Mouse (Mus musculus) frontal cortex, postnatal 25 days (tissue): ENCODE measurements around the gene Dock4.

ENCODE experiments used
- DNase-seq, 2 experiments: peaks; one replicate each; pipeline ENCODE4 v3.0.0; 2022; ENCODE audit warnings: low spot score in 2 of 2

The Dock4 gene

DNA sequence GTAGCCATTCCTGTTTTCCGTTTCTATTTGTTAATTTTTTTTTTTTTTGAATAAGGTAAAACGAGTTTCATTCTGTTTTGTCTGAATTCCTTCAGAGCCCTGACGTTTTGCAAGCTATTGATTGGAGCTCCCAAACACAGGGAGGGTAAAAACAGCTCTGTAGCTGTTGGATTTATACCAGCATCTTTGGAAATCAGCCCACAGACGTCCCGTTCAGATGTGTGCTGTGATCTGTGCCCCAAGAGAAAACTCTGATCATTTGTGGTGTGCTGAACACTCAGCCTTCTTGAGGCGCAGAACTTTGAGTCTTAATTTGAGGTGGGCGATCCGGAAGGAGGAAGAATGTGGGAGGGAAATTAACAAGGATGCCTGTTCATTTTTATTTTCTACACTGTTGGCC, 62.7 kb downstream of the Dock4 start:
- no peak for DNase-seq

DNA sequence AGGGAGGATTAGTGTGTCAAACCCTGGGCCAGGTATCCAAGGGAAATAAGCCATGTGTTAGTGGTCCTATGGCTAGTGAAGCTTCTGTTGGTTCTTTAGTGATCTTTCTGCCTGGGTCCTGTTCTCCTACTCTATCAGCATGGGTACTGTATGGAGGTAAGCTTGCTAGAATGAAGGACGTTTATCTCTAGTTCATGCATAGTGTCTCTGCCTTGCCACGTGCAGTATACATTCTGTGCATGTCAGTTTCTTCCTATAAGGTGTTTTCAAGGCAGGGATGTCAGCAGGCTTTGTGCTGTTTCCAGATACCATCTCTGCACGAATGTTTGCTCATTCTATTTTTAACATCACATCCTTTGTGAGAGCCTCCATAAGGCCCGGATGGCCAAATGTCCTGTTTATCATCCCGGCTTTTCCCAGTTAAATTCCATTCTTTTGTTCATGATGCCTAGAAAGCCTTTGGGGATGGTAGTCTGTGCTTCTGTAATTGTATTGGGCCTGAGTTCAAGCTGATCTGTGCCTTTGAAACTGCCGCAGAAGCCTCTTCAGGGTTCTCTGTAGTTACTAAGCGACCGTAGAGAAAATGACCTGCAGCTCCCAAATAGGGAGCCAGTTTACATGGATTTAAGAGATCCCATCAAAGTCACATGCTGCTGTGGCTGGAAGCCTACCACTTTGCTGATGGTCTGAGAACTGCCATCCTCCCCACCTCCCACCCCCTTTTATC, 66.1 kb downstream of the Dock4 start:
- DNase-seq: no peak

DNA sequence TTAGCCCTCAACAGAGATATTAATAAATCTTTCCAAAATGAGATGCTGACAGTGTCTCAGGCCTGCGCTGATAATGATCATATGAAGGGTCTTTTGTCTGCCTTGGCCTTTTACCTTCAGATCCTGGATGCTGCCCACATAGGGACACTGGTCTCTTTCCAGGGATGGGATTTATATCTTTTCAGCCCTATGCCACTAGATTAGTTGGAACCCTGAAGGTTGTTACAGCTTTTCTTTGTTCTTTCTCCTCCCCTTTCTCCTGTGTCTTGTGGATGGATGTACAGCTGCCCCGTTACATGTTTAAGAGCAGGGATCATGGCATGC, 66.6 kb downstream of the Dock4 start:
- no peak for DNase-seq

DNA sequence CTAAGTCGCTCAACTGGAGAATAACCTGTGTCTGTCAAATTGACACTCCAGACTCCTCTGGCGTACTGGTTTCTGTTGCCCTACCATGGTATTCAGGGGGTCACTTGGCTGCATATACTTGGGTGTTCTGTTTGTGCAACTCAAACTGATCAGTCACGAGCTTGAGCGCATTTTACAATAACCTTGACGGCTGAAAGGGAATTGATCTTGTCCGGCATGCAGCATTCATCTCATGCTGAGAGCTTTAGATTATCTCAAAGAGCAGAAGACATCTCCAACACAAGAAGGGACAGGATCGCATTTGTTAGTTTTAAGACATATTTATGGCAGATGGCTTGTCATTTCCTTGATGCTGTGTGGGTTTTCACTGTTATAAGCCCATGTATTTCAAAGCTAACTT, 67.2 kb downstream of the Dock4 start:
- no peak for DNase-seq

- no peak for DNase-seq
These were observed 68.3 kb downstream of the Dock4 start for GRCm38 (mm10) chr12:40514021-40514420.

DNA sequence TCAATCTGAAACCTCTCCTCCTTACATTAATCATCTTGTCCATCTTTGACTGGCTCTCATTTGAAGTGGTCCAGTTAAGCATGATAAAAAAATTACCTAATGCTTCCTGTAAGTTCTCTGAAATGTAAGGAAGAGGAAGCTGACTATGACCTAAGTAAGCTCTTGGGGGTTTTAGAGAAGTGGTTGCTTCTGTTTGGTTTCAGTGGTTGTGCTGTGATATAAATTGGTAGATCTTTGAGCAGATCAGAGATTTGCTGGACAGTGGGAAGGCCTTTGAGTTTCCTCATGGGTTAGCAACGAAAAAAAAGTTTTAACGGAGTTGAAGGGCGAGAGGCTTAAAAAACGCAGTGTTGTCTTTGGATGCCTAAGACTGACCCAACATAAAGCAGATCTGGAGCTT, 76.7 kb downstream of the Dock4 start:
- DNase-seq: no peak

GRCm38 (mm10) chr12:40523020-40523419, 77.3 kb downstream of the Dock4 start:
- DNase-seq: no peak

- no peak for DNase-seq
These were observed 79.3 kb downstream of the Dock4 start for GRCm38 (mm10) chr12:40525045-40525444.

DNA sequence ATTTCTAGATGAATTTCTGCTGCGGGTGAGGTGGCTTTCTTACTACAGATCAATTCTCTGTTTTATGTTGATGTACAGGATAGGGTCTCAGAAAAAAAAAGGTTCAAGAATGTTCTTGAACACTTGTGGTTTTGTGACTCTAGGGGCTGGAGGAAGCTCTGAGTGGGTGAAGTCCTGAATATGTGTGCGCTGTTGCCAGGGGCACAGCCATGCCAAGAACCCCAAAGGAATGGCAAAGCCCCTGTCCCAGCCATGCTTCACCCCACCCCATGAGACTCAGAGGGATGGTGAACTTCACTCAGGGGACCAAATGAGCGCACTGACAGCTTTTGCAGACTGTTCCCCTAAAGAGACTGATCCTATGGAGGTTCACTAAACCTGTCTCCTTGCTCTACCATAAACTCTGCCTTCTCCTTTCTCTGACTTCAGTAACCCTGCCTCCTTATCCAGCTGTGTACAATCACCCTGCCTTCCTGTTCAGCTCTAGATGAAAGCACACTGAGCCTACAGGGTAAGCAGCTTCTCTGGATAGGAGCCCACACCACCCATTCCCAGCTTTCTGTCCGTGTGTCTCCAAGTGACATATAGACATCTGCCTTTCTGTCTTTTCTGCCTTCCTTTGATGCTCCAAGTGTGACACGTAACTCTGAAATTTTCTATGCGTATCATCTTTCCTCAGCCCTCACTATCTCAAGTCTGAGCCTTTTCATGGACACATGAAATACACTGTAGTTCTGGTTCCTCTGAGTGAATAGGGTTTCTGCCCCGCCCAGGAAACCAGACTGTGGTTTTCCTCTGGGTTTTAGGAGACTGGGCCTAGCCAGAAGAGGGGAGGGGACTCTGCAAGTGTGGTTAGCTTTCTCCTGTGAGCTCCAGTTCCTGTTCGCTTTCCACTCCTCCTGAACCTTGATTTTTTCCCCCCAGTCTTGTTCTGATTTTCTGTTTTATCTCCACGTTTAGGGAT, 90.2 kb downstream of the Dock4 start:
- no peak for DNase-seq

DNA sequence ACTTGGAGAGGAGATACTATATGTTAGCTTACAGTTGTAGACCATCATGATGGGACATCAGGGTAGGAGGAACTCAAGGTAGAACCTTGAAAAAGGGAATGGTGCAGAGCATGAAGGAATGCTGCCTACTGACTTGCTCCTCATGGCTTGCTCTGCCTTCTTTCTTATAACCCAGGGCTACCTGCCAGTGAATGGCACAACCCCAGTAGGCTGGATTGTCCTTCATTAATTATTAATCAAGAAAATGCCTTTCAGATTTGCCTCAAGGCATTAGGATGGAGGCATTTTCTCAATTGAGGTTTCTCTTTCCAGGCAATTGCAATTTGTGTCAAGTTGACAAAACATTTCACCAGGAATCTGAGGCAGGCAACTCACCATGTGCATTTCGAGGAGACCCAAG, 92.1 kb downstream of the Dock4 start:
- DNase-seq: no peak

GRCm38 (mm10) chr12:40538318-40538717, 92.6 kb downstream of the Dock4 start:
- DNase-seq: no peak

- no peak for DNase-seq
These were observed 93.0 kb downstream of the Dock4 start for GRCm38 (mm10) chr12:40538780-40539179.

- DNase-seq: no peak
These were observed 98.5 kb downstream of the Dock4 start for GRCm38 (mm10) chr12:40544273-40544672.

DNA sequence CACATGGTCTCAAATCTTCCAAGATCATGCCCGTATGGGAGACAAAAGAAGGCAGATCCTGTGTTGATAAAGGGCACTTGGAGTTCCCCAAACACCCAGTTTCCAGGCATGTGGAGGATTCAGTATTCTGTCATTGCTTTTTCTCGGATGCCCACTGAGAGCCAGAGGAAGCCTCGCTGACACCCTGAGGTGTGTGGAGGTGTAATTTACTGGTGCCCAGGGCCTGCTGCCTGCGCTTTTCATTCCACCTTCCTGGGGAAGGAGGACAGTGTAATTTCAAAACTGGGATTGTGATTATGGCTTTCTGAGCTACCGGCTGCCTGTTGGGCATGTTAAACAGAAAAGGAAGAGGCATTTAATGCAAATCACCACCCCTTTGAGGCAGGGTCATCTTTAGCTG, 101.1 kb downstream of the Dock4 start:
- DNase-seq: no peak

- no peak for DNase-seq
These were observed 105.6 kb downstream of the Dock4 start for GRCm38 (mm10) chr12:40551317-40551716.

GRCm38 (mm10) chr12:40552201-40552600, 106.4 kb downstream of the Dock4 start:
- DNase-seq: no peak

DNA sequence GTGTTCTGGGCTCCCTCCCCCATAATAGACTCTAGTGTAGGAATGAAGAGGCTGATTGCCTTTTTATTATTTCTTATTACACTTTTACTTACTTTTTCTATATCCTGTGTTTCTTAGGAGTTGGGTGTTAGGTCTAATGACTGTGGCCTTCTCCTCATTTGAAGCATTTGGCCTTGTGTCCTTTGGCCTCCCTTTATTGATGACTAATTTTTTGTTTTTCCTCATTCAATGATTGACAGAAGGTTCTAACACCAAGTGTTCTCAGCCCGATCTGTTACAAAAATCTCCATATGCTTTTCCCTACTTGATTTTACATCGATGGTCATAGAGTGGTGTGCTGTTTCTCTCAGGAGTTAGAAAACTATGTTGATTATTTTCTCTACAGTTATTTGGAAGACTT, 108.2 kb downstream of the Dock4 start:
- no peak for DNase-seq

GRCm38 (mm10) chr12:40554941-40555511, 109.3 kb downstream of the Dock4 start:
- no peak for DNase-seq

GRCm38 (mm10) chr12:40558600-40558999, 112.8 kb downstream of the Dock4 start:
- DNase-seq: no peak

DNA sequence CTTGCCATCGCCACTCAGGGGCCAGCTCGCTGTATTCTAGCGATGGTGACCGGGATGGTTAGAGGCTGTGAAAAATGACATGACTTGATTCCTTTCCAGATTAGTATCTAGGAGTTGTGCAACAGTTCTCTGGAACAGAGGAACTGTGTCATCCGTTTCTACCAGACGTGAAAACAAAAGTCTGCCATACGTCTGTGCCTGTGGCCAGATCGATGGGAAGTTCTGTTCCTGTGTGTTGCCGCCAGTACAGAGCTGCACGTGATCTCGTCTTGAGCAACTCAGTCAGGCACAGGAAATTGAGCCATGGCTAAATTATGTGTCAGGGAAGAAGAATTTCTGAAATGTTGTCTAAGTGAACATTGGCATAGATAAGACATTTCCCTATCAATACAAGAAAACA, 113.4 kb downstream of the Dock4 start:
- DNase-seq: no peak

DNA sequence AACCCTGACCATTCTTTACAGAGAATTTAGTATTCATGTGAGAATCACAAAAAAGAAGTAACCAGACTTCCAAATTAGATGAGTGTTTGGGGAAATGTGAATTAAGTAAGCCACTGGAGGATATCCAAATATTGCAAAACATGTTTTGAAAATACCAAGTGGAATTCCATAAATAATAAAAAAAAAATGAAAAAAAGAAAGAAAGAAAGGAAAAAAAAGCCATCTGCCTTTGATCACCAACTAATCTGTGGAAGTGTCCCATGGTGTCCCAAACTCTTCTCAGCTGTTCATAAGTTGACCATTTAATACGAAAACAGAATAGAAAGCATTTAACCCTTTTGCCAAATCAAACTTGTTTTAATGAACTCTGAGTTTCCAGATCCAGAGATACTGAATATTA, 118.0 kb downstream of the Dock4 start:
- no peak for DNase-seq

DNA sequence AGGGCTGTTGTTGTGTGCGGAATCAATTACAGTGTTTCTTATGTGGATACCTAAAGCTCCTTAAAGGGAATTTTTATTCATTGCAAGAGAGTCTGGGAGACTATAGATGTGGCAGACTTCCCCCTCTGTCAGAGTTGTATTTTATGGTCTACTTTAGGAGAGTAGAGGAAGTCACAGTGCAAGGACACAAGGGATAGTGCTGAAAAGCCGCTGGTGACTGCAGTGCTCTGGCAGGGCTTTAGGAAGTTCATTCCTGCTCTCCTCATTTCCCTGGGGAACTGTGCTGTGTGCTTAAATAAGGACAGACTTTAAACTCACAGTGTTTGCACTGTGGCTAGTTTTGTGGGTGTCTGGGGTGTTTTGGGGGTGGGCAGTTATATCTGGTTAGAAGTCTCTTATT, 118.5 kb downstream of the Dock4 start:
- DNase-seq: no peak

DNA sequence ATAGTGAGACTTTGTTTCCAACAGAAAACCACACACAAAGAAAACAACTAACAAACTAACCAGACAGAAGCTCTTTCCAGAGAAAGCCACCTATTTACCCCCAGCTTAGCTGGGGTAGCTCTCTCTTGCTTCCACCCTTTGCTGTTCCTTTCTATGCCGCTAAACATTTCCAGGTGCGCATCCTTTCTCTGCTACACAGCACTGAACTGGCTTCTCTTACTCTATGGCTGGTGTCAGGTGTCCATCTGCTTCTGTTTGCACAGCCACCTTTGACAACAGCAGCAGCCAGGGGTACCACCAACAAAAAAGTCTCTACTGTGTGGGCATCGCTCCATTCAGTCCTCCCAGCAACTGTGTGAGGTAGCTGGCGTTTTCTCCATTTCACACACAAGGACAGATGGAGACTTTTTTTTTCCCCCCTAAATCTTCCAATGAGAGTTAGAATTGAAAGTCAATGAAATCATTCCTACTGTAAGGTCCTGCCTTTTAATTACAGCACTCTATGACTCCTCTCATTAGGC, 122.7 kb downstream of the Dock4 start:
- DNase-seq: no peak
